Mouse (Mus musculus) CH12.LX (cell line): ENCODE measurements around the gene Pon2. TPM values are rescaled to one million over a fixed set of nuclear protein-coding genes. Genes with fewer than 3 reads are reported as not detected.

ENCODE experiments used
- DNase-seq: peaks from one replicate; pipeline ENCODE4 v3.0.0-alpha.2; 2013; ENCODE audit errors: extremely low read depth
- H3K27ac ChIP-seq: 2 replicates; pipeline ENCODE4 v1.5.1; 2012; ENCODE audit warnings: low read depth, mild to moderate bottlenecking, control low read depth, moderate library complexity; ENCODE audit not compliant: insufficient read depth
- H3K27me3 ChIP-seq: replicated peaks from 2 replicates; pipeline ENCODE3; 2012; ENCODE audit warnings: inconsistent platforms
- H3K36me3 ChIP-seq, 2 experiments: replicated peaks in 1 of 2; 2 replicates each; pipeline versions ENCODE3 to v1.6.1; 2012; ENCODE audit warnings: inconsistent platforms in 1 of 2, low read length in 1 of 2, mild to moderate bottlenecking in 1 of 2, mixed read lengths in 1 of 2, moderate library complexity in 1 of 2; ENCODE audit not compliant: control insufficient read depth in 1 of 2, insufficient read depth in 1 of 2
- H3K4me1 ChIP-seq, 2 experiments: 2 replicates each; pipeline ENCODE4 v1.6.1; 2012; ENCODE audit warnings: inconsistent platforms in 1 of 2, moderate library complexity in 1 of 2; ENCODE audit not compliant: insufficient read depth in 2 of 2, control insufficient read depth in 1 of 2
- H3K4me2 ChIP-seq: 2 replicates; pipeline ENCODE4 v1.6.1; 2012; ENCODE audit warnings: low read depth, mild to moderate bottlenecking, control low read depth; ENCODE audit not compliant: poor library complexity, insufficient read depth, severe bottlenecking
- H3K4me3 ChIP-seq, 3 experiments: fragments of 150-350 bp in 1 of 3; sonication (generic) in 1 of 3; replicated peaks in 1 of 3; 2 replicates each; pipeline versions ENCODE3 to v1.5.1; 2011 to 2012; ENCODE audit warnings: low read depth in 2 of 3, low read length in 2 of 3, mild to moderate bottlenecking in 2 of 3, moderate library complexity in 2 of 3, control low read depth in 1 of 3, improper control_type of control experiment in 1 of 3, inconsistent platforms in 1 of 3, mixed read lengths in 1 of 3; ENCODE audit not compliant: poor library complexity in 1 of 3
- H3K79me2 ChIP-seq: replicated peaks from 2 replicates; pipeline ENCODE4 v1.6.1; 2012; ENCODE audit warnings: mild to moderate bottlenecking, moderate library complexity; ENCODE audit not compliant: control insufficient read depth, poor library complexity, insufficient read depth, severe bottlenecking; ENCODE audit errors: extremely low read depth
- H3K9ac ChIP-seq: 2 replicates; pipeline ENCODE4 v1.6.1; 2012; ENCODE audit warnings: low read depth, mild to moderate bottlenecking, control low read depth, moderate library complexity; ENCODE audit not compliant: insufficient read depth
- H3K9me3 ChIP-seq: replicated peaks from 2 replicates; pipeline ENCODE3; 2012; ENCODE audit warnings: low read length, inconsistent platforms, mixed read lengths
- BHLHE40 ChIP-seq: IDR thresholded peaks from 2 replicates; pipeline ENCODE4 v1.6.1; 2011; ENCODE audit warnings: mild to moderate bottlenecking, low read depth, low read length, improper control_type of control experiment
- CHD1 ChIP-seq: IDR thresholded peaks from 2 replicates; pipeline ENCODE4 v1.6.1; 2012; ENCODE audit warnings: low read depth, low read length, improper control_type of control experiment, inconsistent platforms
- CHD2 ChIP-seq: IDR thresholded peaks from 2 replicates; pipeline ENCODE4 v1.6.1; 2011; ENCODE audit warnings: low read length, improper control_type of control experiment
- CTCF ChIP-seq, 2 experiments: IDR thresholded peaks in 1 of 2; conservative IDR thresholded peaks in 1 of 2; 2 replicates each; pipeline ENCODE4 v1.5.1; 2011 to 2012; ENCODE audit warnings: low read depth in 2 of 2, low read length in 2 of 2, improper control_type of control experiment in 1 of 2, inconsistent platforms in 1 of 2, mild to moderate bottlenecking in 1 of 2, moderate library complexity in 1 of 2
- ELF1 ChIP-seq: IDR thresholded peaks from 2 replicates; pipeline ENCODE4 v1.6.1; 2014; ENCODE audit warnings: low read depth, mild to moderate bottlenecking, inconsistent platforms, low read length, improper control_type of control experiment
- EP300 ChIP-seq: IDR thresholded peaks from 2 replicates; pipeline ENCODE4 v1.6.1; 2011; ENCODE audit warnings: low read length, improper control_type of control experiment
- ETS1 ChIP-seq: conservative IDR thresholded peaks from 2 replicates; pipeline ENCODE4 v1.6.1; 2012; ENCODE audit warnings: low read depth, mild to moderate bottlenecking, inconsistent platforms, low read length, improper control_type of control experiment, moderate library complexity
- GABPA ChIP-seq: IDR thresholded peaks from 2 replicates; pipeline ENCODE4 v1.6.1; 2012; ENCODE audit warnings: low read depth, low read length, improper control_type of control experiment, inconsistent platforms; ENCODE audit not compliant: insufficient replicate concordance
- IRF4 ChIP-seq: IDR thresholded peaks from 2 replicates; pipeline ENCODE4 v1.6.1; 2014; ENCODE audit warnings: low read depth, mild to moderate bottlenecking, inconsistent platforms, low read length, improper control_type of control experiment
- JUN ChIP-seq: IDR thresholded peaks from 2 replicates; pipeline ENCODE4 v1.6.1; 2011; ENCODE audit warnings: low read depth, mild to moderate bottlenecking, low read length, improper control_type of control experiment, moderate library complexity; ENCODE audit not compliant: insufficient read depth
- KAT2A ChIP-seq: IDR thresholded peaks from 2 replicates; pipeline ENCODE4 v1.6.1; 2012; ENCODE audit warnings: low read length, improper control_type of control experiment, inconsistent platforms; ENCODE audit not compliant: insufficient replicate concordance
- MAFK ChIP-seq: IDR thresholded peaks from 2 replicates; pipeline ENCODE4 v1.6.1; 2011; ENCODE audit warnings: low read length, improper control_type of control experiment; ENCODE audit not compliant: insufficient replicate concordance
- MAZ ChIP-seq: IDR thresholded peaks from 2 replicates; pipeline ENCODE4 v1.6.1; 2012; ENCODE audit warnings: low read depth, mild to moderate bottlenecking, inconsistent platforms, low read length, improper control_type of control experiment, moderate library complexity
- MEF2A ChIP-seq: IDR thresholded peaks from 2 replicates; pipeline ENCODE4 v1.6.1; 2014; ENCODE audit warnings: low read depth, mild to moderate bottlenecking, inconsistent platforms, low read length, improper control_type of control experiment, borderline replicate concordance
- MYC ChIP-seq: IDR thresholded peaks from 2 replicates; pipeline ENCODE4 v1.6.1; 2011; ENCODE audit warnings: low read depth, mild to moderate bottlenecking, improper control_type of control experiment, low read length
- NELFE ChIP-seq: IDR thresholded peaks from 2 replicates; pipeline ENCODE4 v1.6.1; 2011; ENCODE audit warnings: low read depth, low read length, improper control_type of control experiment
- NRF1 ChIP-seq: IDR thresholded peaks from 2 replicates; pipeline ENCODE4 v1.6.1; 2014; ENCODE audit warnings: low read depth, mild to moderate bottlenecking, inconsistent platforms, low read length, improper control_type of control experiment, moderate library complexity
- PAX5 ChIP-seq: IDR thresholded peaks from 2 replicates; pipeline ENCODE4 v1.6.1; 2012; ENCODE audit warnings: low read length, inconsistent platforms, mixed read lengths
- POLR2AphosphoS2 ChIP-seq: IDR thresholded peaks from 2 replicates; pipeline ENCODE4 v1.6.1; 2011; ENCODE audit warnings: low read depth, low read length, improper control_type of control experiment
- RCOR1 ChIP-seq: conservative IDR thresholded peaks from 2 replicates; pipeline ENCODE4 v1.6.1; 2012; ENCODE audit warnings: low read depth, mild to moderate bottlenecking, inconsistent platforms, low read length, improper control_type of control experiment
- SIN3A ChIP-seq: IDR thresholded peaks from 2 replicates; pipeline ENCODE4 v1.6.1; 2012; ENCODE audit warnings: low read length, improper control_type of control experiment, inconsistent platforms
- SMC3 ChIP-seq: IDR thresholded peaks from 2 replicates; pipeline ENCODE4 v1.6.1; 2011; ENCODE audit warnings: low read depth, low read length, improper control_type of control experiment
- TBP ChIP-seq: conservative IDR thresholded peaks from 2 replicates; pipeline ENCODE4 v1.6.1; 2011; ENCODE audit warnings: low read depth, low read length, improper control_type of control experiment
- UBTF ChIP-seq: IDR thresholded peaks from 2 replicates; pipeline ENCODE4 v1.6.1; 2012; ENCODE audit warnings: low read depth, mild to moderate bottlenecking, inconsistent platforms, low read length, improper control_type of control experiment, moderate library complexity
- USF2 ChIP-seq: conservative IDR thresholded peaks from 2 replicates; pipeline ENCODE4 v1.6.1; 2011; ENCODE audit warnings: low read depth, low read length, improper control_type of control experiment
- ZNF384 ChIP-seq: IDR thresholded peaks from 2 replicates; pipeline ENCODE4 v1.6.1; 2012; ENCODE audit warnings: low read depth, low read length, improper control_type of control experiment, inconsistent platforms
- dilution Hi-C: fragments of 300-500 bp; cut with MboI; formaldehyde crosslinking; loops from 2 replicates; pipeline ENCODE4 v1.14.3; 2020; ENCODE audit warnings: low sequenced_read_pairs; ENCODE audit not compliant: extremely low pct_unique_long_range_greater_than_20kb, extremely low pct_ligation_motif_present
- in situ Hi-C: fragments of 300-500 bp; cut with MboI; formaldehyde crosslinking; loops from 3 replicates; pipeline ENCODE4 v1.14.3; 2019; ENCODE audit warnings: low sequenced_read_pairs, low pct_ligation_motif_present, low pct_unique_long_range_greater_than_20kb, mixed read lengths
- polyA plus RNA-seq: library from polyadenylated mRNA; unstranded; fragments of >175 nt; gene quantifications from 2 replicates; pipeline ENCODE4 v1.2.1, GENCODE M21; 2012; ENCODE audit warnings: low read depth; ENCODE audit not compliant: insufficient read length
- total RNA-seq, 2 experiments: library from RNA; depleted of rRNA; stranded (reverse); fragments of 300-350 nt in 1 of 2; fragments of >200 nt in 1 of 2; gene quantifications; 2 replicates each; pipeline ENCODE4 v1.2.3; 2012 to 2014

The Pon2 gene
- total and polyA plus RNA-seq, 3 experiments: 14.2 to 36.2 (median 32.0) TPM

DNA sequence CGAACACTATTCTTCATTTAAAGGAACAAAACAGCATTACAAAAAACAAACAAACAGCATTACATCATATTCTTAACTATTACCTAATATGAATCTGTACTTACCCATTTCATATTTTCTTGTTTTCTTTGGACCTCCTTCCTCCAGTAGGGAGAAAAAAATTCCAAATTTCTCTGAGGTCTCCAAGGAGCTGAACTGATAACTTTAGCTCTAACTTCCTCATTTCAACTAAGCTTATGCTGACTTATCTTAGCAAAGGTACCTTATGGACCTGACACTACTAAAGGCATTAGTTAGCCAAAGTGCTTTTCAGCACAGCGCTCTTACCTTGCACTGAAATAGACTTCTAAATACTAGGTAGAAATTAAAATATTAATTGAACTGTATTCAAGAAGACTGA, 43.4 kb downstream of the Pon2 start:
- H3K79me2 ChIP-seq: no peaks in the 10 kb centered on the region
- DNase-seq: no peak
- dilution Hi-C loops (no loop called here), in situ Hi-C loops (no loop called here)
- H3K27me3 ChIP-seq: no peaks in the 10 kb centered on the region
- peak overlapping the region; percentile 82 for H3K4me2 ChIP-seq
- peaks cover 0 to 31% of the 10 kb centered on the region in 2 experiments for H3K36me3 ChIP-seq
- H3K9ac ChIP-seq: peak overlapping the region; percentile 58; the same call in 1 of the 2 replicates
- H3K4me3 ChIP-seq: peak overlapping the region in 2 of 3 experiments; percentile 81 to 87
- no peaks in the 10 kb centered on the region for H3K9me3 ChIP-seq
- no peak for TF ChIP-seq NELFE
- no peak for TF ChIP-seq MAZ
- no peak for TF ChIP-seq POLR2AphosphoS2
- TF ChIP-seq BHLHE40: no peak
- TF ChIP-seq PAX5: no peak
- TF ChIP-seq ELF1: no peak
- no peak for TF ChIP-seq UBTF
- TF ChIP-seq TBP: no peak
- no peak for TF ChIP-seq MEF2A
- no peak for TF ChIP-seq CTCF (conservative IDR thresholded peaks at IDR 0.05 in 1 of 2, IDR thresholded peaks at IDR 0.05 in 1 of 2; ENCODE audit: low read depth in 2 of 2, low read length in 2 of 2)
- no peak for TF ChIP-seq MAFK
- no peak for TF ChIP-seq JUN
- H3K27ac ChIP-seq: no peak overlapping the region
- H3K4me1 ChIP-seq: peaks cover 3 to 25% of the 10 kb centered on the region in 2 experiments

GRCm38 (mm10) chr6:5245926-5246325, 52.3 kb downstream of the Pon2 start:
- H3K27me3 ChIP-seq: no peaks in the 10 kb centered on the region
- DNase-seq: no peak
- 0 out of 2 replicates have a peak, but pooled peaks cover 2% of the 10 kb centered on the region for H3K79me2 ChIP-seq
- in situ Hi-C loops: no loop called here
- dilution Hi-C loops: no loop called here
- TF ChIP-seq JUN (no peak), USF2 (no peak)
- H3K4me1 ChIP-seq: no peaks in the 10 kb centered on the region
- H3K9ac ChIP-seq: no peak overlapping the region
- H3K4me2 ChIP-seq: no peak overlapping the region
- peaks cover 7 to 77% of the 10 kb centered on the region in 2 experiments for H3K36me3 ChIP-seq
- H3K4me3 ChIP-seq: no peak overlapping the region
- H3K27ac ChIP-seq: no peak overlapping the region
- no peaks in the 10 kb centered on the region for H3K9me3 ChIP-seq

- Histone ChIP-seq H3K4me3 (no peak overlapping the region), H3K36me3 (peaks cover 7 to 70% of the 10 kb centered on the region in 2 experiments), H3K9ac (no peak overlapping the region), H3K4me2 (no peak overlapping the region), H3K27me3 (no peaks in the 10 kb centered on the region), H3K79me2 (no peaks in the 10 kb centered on the region), H3K9me3 (no peaks in the 10 kb centered on the region), H3K27ac (no peak overlapping the region), H3K4me1 (peaks cover 0 to 14% of the 10 kb centered on the region in 2 experiments; a peak in 2 of 4 replicates)
- dilution Hi-C loops (no loop called here), in situ Hi-C loops (loop anchor here (10.0 kb wide), 1 partner anchor 146 kb away; the partner anchor contains the start of gene Asb4)
- DNase-seq: no peak
- no peak for TF ChIP-seq SMC3
- TF ChIP-seq RCOR1: no peak
- no peak for TF ChIP-seq NRF1
- TF ChIP-seq MEF2A: no peak
- TF ChIP-seq MYC: no peak
- no peak for TF ChIP-seq ETS1
- no peak for TF ChIP-seq BHLHE40
- no peak for TF ChIP-seq USF2
- TF ChIP-seq POLR2AphosphoS2: no peak
- no peak for TF ChIP-seq EP300
- TF ChIP-seq CHD1: no peak
- TF ChIP-seq SIN3A: no peak
- no peak for TF ChIP-seq TBP
- TF ChIP-seq ZNF384: no peak
- TF ChIP-seq KAT2A: no peak
- no peak for TF ChIP-seq CHD2
- no peak for TF ChIP-seq GABPA
- TF ChIP-seq IRF4: no peak
Observed at GRCm38 (mm10) chr6:5238799-5239198, 59.5 kb downstream of the Pon2 start.
